Mouse (Mus musculus) C2C12 (cell line): ENCODE results near the gene Erbin.

Source experiments
- CEBPB ChIP-seq: IDR thresholded peaks from one replicate; pipeline ENCODE4 v1.6.1; 2011; ENCODE audit warnings: low read depth, mild to moderate bottlenecking, control low read depth, moderate library complexity
- CTCF ChIP-seq: IDR thresholded peaks from one replicate; pipeline ENCODE4 v1.5.1; 2011; ENCODE audit not compliant: control insufficient read depth, insufficient read depth, insufficient read length
- FOSL1 ChIP-seq: IDR thresholded peaks from one replicate; pipeline ENCODE4 v1.8.0; 2011; ENCODE audit warnings: mild to moderate bottlenecking, low read length; ENCODE audit not compliant: poor library complexity, insufficient read depth, severe bottlenecking
- MAX ChIP-seq: IDR thresholded peaks from one replicate; pipeline ENCODE4 v1.6.1; 2011; ENCODE audit warnings: mild to moderate bottlenecking, control low read depth
- MYOD1 ChIP-seq: IDR thresholded peaks from one replicate; pipeline ENCODE4 v1.6.1; 2011; ENCODE audit warnings: low read depth; ENCODE audit not compliant: control insufficient read depth, insufficient read length
- MYOG ChIP-seq: IDR thresholded peaks from one replicate; pipeline ENCODE4 v1.6.1; 2011; ENCODE audit not compliant: control insufficient read depth, insufficient read length; ENCODE audit errors: extremely low read depth
- USF1 ChIP-seq: IDR thresholded peaks from one replicate; pipeline ENCODE4 v1.6.1; 2011; ENCODE audit warnings: low read depth, mild to moderate bottlenecking, control low read depth, moderate library complexity

DNA sequence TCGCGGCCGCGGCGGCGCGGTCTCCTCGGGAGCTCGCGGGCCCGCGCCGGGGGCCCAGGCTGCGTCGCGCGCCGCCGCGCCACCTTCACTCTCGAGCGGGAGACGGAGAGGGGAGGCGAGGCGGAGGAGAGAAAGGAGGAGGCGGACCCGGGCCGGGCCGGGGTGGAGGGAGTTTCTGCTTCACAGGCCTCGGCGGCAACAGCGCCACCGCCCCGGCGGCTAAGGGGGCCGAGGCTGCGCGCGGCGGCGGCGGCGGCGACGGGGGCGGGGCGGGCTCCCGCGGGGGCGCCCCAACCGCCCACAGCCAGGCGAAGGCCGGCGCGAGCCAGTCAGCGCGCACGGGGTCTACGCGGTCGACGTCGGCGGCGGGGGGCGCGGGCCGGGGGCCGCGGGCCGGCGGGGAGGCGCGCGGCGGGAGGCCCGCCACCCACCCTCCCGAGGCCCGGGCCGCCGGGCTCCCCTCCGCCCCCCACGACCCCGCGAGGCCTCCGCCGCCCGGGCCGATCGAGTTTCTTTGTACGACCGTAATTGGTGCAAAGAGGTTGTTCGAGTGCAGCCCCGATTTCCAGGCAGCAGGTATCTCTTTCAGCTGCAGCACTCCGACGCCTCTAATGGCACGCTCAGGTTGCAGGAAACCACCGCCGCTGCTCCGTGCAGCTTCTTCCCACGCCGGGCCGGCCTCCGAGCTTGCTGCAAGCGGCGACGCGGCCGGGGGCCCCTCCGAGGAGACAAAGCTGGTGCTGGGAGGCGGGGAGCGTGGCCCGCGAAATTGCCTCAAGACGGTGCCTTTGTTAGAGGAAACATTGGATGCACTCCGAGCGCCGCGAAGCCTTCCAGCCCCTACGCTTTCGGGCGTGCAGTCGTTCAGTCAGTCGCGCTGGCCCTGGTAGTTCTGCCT lies 868 bp upstream of the Erbin start:
- TF ChIP-seq CTCF, result peak; percentile 17
- no peak for TF ChIP-seq MAX
- no peak for TF ChIP-seq MYOG
- no peak for TF ChIP-seq USF1
- TF ChIP-seq CEBPB, result no peak
- no peak for TF ChIP-seq MYOD1
- no peak for TF ChIP-seq FOSL1
